Mouse (Mus musculus) forebrain, postnatal 0 days (tissue): ENCODE results near the gene Il12rb1. TPM values are rescaled to one million over a fixed set of nuclear protein-coding genes. Genes with fewer than 3 reads are reported as not detected.

Experiments
- ATAC-seq: fragments of 200-750 bp; cut with Nextera tagmentation; 2 replicates; pipeline ENCODE4 v1.8.0; 2017; ENCODE audit warnings: mild to moderate bottlenecking, moderate library complexity
- DNase-seq: peaks from one replicate; pipeline ENCODE4 v3.0.0-alpha.2; 2015
- H3K27ac ChIP-seq: fragments of 300-500 bp; sonication (generic); 2 replicates; pipeline ENCODE4 v1.5.1; 2014; ENCODE audit warnings: low read depth, mild to moderate bottlenecking, antibody characterized with exemption, low read length, moderate library complexity, mixed read lengths
- H3K27me3 ChIP-seq: fragments of 300-500 bp; sonication (generic); 2 replicates; pipeline ENCODE4 v1.6.1; 2014; ENCODE audit warnings: mild to moderate bottlenecking, low read length, mixed read lengths; ENCODE audit not compliant: insufficient read depth
- H3K36me3 ChIP-seq: fragments of 300-500 bp; sonication (generic); 2 replicates; pipeline ENCODE4 v1.6.1; 2014; ENCODE audit warnings: mild to moderate bottlenecking, moderate library complexity; ENCODE audit not compliant: insufficient read depth
- H3K4me1 ChIP-seq: fragments of 300-500 bp; sonication (generic); 2 replicates; pipeline ENCODE4 v1.6.1; 2014; ENCODE audit warnings: antibody characterized with exemption; ENCODE audit not compliant: insufficient read depth
- H3K4me2 ChIP-seq: fragments of 300-500 bp; sonication (generic); 2 replicates; pipeline ENCODE4 v1.6.1; 2014; ENCODE audit warnings: low read depth, mild to moderate bottlenecking, moderate library complexity
- H3K4me3 ChIP-seq: fragments of 300-500 bp; sonication (generic); 2 replicates; pipeline ENCODE4 v1.5.1; 2014; ENCODE audit warnings: low read depth, low read length, mixed read lengths
- H3K9ac ChIP-seq: fragments of 300-500 bp; sonication (generic); 2 replicates; pipeline ENCODE4 v1.6.1; 2014; ENCODE audit warnings: mild to moderate bottlenecking
- H3K9me3 ChIP-seq: fragments of 300-500 bp; sonication (generic); 2 replicates; pipeline ENCODE4 v1.6.1; 2016; ENCODE audit warnings: low read length
- CTCF ChIP-seq: sonication (generic); IDR thresholded peaks from 2 replicates; pipeline ENCODE4 v1.5.1; 2016; ENCODE audit warnings: antibody characterized with exemption, control low read depth, low read depth
- WGBS: fragments of 180-500 bp; shearing (Covaris S2); extraction: QIAGEN DNeasy Blood & Tissue Kit; methylation state at CpG from one replicate; pipeline ENCODE4 v1.1.7; 2014; 5-methylcytosine and 5-hydroxymethylcytosine counted together
- polyA plus RNA-seq: library from polyadenylated mRNA; unstranded; fragments of >200 nt; fragmentation: Nextera tagmentation; extraction: Ambion mirVana; gene quantifications from 2 replicates; pipeline ENCODE4 v1.2.1, GENCODE M21; 2015
- total RNA-seq: library from RNA; depleted of rRNA; stranded (reverse); fragments of >200 nt; gene quantifications from 2 replicates; pipeline ENCODE4 v1.2.3, GENCODE M21; 2014

The Il12rb1 gene
- total and polyA plus RNA-seq, 2 experiments from 2014 or later = 0.05 TPM; not detected in 1

DNA sequence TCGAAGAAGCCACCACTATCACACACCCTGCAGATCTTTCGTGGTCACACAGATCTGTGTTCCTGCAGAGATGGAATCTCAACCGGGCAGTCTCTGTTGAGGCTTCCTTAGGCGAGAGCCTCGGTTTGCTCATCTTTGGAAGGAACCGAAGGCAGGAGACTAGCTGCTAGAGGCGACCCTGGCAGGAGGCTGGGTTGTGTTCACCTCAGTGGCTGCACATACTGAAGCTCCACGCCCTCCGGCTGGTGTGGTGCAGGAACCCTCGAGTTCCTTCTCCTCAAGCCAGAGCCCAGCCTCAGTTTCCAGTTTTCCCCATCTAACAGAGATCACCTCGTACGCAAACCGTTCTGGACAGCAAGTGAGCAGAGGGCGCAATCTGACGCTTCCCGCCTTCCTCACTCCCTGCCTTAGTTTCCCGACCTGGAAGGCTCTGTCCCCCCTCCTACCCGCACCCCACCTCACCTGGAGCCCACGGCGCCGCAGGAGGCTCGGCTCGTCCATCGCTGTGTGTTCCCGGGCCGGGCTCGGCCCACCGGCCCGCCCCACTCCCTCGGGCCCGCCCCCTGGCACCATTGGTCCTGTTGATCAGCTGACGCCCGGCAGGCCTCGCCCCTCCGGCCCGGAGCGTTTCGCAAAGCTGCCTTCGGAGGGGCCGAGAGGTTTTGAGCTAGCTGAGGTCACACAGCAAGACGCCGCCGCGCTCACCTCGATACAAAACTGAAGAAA, 3.6 kb upstream of the Il12rb1 start, which contains the start of gene Mast3:
Gene Mast3 (minus strand): TSS at position 574 of the 726 bp plus-strand sequence.
- H3K4me2 ChIP-seq = peak within 1 kb of the TSS; percentile 79
- no peaks in the 10 kb centered on the region for H3K36me3 ChIP-seq
- peak; percentile 90 for ATAC-seq
- peaks cover 14% of the 10 kb centered on the region for H3K27me3 ChIP-seq
- 4% methylated on average over 44 of the region's 45 CpGs for WGBS
- peak within 1 kb of the TSS; percentile 54 for H3K4me3 ChIP-seq
- peak within 1 kb of the TSS; percentile 37 for H3K9ac ChIP-seq
- TF ChIP-seq CTCF = no peak
- no peak within 1 kb of the TSS for H3K27ac ChIP-seq
- peaks cover 14% of the 10 kb centered on the region; the same call in 1 of the 2 replicates for H3K4me1 ChIP-seq
- no peaks in the 10 kb centered on the region for H3K9me3 ChIP-seq
- peak; percentile 74 for DNase-seq

GRCm38 (mm10) chr8:70806541-70806940, 1.7 kb upstream of the Il12rb1 start:
- DNase-seq (no peak), ATAC-seq (no peak)
- WGBS = 79% methylated on average over 4 of the region's 4 CpGs
- Histone ChIP-seq H3K4me3 (no peak overlapping the region), H3K4me2 (no peak overlapping the region), H3K27me3 (peaks cover 14% of the 10 kb centered on the region), H3K27ac (no peak overlapping the region), H3K4me1 (0 out of 2 replicates have a peak, but pooled peaks cover 8% of the 10 kb centered on the region), H3K9me3 (no peaks in the 10 kb centered on the region), H3K36me3 (no peaks in the 10 kb centered on the region), H3K9ac (no peak overlapping the region)
- no peak for TF ChIP-seq CTCF

DNA sequence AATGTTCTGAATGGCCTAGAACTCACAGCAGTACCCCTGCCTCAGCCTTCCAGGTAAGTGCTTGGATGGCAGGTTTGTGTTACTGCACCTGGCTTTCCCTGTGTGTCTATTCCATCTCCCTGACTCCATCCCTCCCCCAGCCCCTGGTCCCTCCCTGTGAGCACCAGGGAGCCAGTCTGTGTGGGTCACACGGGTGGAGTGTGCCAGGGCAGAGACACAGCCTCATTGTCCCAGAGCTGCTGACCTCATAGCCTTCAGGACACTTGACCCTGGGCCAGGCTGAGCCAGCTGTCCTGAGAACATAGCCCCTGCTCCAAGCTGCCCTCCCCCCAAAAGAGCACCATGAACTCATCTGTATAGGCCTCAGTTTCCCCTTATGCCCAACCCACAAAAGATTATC, 945 bp upstream of the Il12rb1 start:
- Histone ChIP-seq H3K4me2 (no peak overlapping the region), H3K9me3 (no peaks in the 10 kb centered on the region), H3K4me3 (no peak overlapping the region), H3K27ac (no peak overlapping the region), H3K36me3 (no peaks in the 10 kb centered on the region), H3K4me1 (0 out of 2 replicates have a peak, but pooled peaks cover 8% of the 10 kb centered on the region), H3K27me3 (peaks cover 14% of the 10 kb centered on the region), H3K9ac (no peak overlapping the region)
- DNase-seq (no peak), ATAC-seq (no peak)
- no peak for TF ChIP-seq CTCF
- WGBS = 30% methylated on average over 1 of the region's 1 CpGs

DNA sequence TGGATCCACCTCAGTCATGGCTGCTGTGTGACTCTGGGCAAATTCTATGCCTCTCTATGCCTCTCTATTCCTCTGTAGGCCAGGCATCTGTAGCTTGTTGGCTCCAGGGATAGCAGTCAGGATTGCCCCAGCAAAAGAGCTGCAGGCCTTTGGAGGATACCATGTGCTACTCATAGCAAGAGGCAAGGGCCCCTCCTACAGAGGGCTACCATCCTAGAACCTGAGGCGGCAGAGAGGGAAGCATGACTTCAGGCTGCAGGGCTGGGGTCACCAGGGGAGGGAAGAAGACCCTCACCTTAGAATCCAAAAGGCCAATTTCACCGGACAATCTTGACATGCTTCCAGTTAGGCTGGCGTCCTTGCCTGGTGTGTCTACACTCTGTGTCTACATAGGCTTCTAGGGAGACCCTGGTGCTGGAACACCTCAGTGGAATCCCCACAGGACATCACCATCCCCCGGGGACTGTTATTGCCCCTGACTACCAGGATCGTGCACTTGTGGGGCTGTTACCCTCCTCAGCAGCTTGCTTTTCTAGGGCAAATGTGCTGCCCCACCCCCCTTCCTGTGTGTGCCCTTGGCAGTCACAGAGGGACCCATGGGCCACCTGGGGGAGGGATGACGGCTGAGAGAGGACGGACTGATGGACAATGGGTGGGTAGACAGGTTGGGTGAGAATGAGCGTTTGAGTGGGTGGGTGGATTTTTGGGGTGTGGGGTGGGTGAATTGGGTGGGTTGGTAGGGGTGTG, 879 bp downstream of the Il12rb1 start:
- WGBS = 79% methylated on average over 8 of the region's 8 CpGs
- peaks cover 3% of the 10 kb centered on the region; the same call in 1 of the 2 replicates for H3K27me3 ChIP-seq
- ATAC-seq (no peak), DNase-seq (no peak)
- H3K36me3 ChIP-seq = no peaks in the 10 kb centered on the region
- 0 out of 2 replicates have a peak, but pooled peaks cover 5% of the 10 kb centered on the region for H3K4me1 ChIP-seq
- no peak overlapping the region for H3K4me3 ChIP-seq
- H3K9ac ChIP-seq = no peak overlapping the region
- no peak overlapping the region for H3K27ac ChIP-seq
- H3K9me3 ChIP-seq = no peaks in the 10 kb centered on the region
- no peak overlapping the region for H3K4me2 ChIP-seq
- no peak for TF ChIP-seq CTCF

DNA sequence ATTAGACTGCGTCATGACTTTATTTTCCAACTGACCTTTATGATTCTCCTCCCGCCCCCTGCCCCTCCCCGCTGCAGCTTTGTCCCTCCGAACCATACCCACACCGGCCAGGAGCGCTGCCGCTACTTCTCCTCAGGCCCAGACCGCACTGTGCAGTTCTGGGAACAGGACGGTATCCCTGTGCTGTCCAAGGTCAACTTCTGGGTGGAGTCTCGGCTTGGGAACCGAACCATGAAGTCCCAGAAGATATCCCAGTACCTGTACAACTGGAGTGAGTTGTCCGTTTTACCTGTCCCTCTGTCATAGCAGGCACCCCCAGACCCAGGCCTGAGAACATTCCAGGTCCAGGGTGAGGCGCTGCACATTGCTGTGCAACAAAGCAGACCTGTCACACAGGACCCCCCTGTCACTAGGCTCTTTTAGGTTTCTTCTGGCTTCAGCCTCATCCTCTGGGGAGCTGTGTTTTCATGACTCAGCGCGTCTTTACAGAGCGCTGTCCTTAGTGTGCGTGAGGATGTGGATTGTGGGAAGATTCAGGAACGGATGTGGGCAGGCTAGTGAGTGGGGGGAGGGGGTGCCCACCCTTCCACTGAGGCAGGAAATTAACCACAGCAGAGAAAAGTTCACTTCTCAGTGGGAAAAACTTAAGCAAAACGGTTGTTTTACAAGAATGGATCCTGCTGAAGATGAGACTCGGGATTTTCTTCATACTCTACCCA, 2.9 kb downstream of the Il12rb1 start:
- Histone ChIP-seq H3K4me1 (no peaks in the 10 kb centered on the region), H3K9ac (no peak overlapping the region), H3K36me3 (no peaks in the 10 kb centered on the region), H3K4me3 (no peak overlapping the region), H3K9me3 (no peaks in the 10 kb centered on the region), H3K27ac (no peak overlapping the region), H3K4me2 (no peak overlapping the region), H3K27me3 (no peaks in the 10 kb centered on the region)
- ATAC-seq (no peak), DNase-seq (no peak)
- 76% methylated on average over 20 of the region's 20 CpGs for WGBS
- no peak for TF ChIP-seq CTCF

- Histone ChIP-seq H3K36me3 (no peaks in the 10 kb centered on the region), H3K4me3 (no peak overlapping the region), H3K9ac (no peak overlapping the region), H3K9me3 (no peaks in the 10 kb centered on the region), H3K27me3 (no peaks in the 10 kb centered on the region), H3K4me1 (no peaks in the 10 kb centered on the region), H3K27ac (no peak overlapping the region), H3K4me2 (no peak overlapping the region)
- TF ChIP-seq CTCF = no peak
- 51% methylated on average over 4 of the region's 4 CpGs for WGBS
- ATAC-seq (no peak), DNase-seq (no peak)
Measured at GRCm38 (mm10) chr8:70812055-70812454, 3.8 kb downstream of the Il12rb1 start.
